In the genomic region with DNA sequence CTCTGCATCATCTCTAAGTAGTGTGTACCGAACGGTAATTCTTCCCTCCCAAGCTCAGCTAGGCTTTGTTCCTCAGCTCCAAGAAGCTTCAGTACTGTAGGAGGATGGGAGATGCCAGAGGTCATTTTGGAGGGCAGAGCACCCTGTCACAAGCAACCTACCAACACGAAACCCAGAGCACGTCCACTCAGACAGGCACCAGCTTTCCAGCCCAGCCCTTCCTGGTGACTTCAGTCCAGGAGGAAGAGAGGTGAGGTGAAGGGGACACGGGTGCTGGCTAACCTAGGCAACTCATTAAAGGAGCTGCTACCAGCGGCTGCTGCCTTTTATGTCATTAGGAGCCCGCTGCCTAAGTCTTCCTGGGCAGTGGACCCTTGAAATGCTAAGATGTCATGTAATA, we compare ENCODE assay signal across 13 mouse cellular contexts.
DNase-seq lines count a peak whose midpoint lies in the region; ATAC-seq and TF ChIP-seq lines count a peak whose summit lies in the region.
"Had no signal": no experiment of that assay in that cellular context is flagged by ENCODE, and none has a peak within 500 bp of the region (broad histone marks: within the 10 kb centered on the region; RNA-seq: fewer than 3 reads in every experiment).

No protein-coding gene starts in this region.

- no peak for TF ChIP-seq POLR2A in lung, adult 2 months (IDR thresholded peaks at IDR 0.05; ENCODE audit: borderline replicate concordance, extremely low read depth, low read depth, low read length)

- no peak overlapping the region for H3K4me3 ChIP-seq in embryonic facial prominence, embryonic 15.5 days (replicated peaks)
- no peak overlapping the region for H3K4me3 ChIP-seq in embryonic facial prominence, embryonic 10.5 days
- no peak overlapping the region for H3K4me3 ChIP-seq in hindbrain, embryonic 12.5 days
- no peak overlapping the region for H3K4me3 ChIP-seq in hindbrain, embryonic 11.5 days (ENCODE audit: low read depth, low read length)
- H3K4me3 ChIP-seq in lung, embryonic 16.5 days (ENCODE audit: low read length) = no peak overlapping the region
- no peak overlapping the region for H3K4me3 ChIP-seq in lung, adult 2 months (replicated peaks; ENCODE audit: extremely low read depth, low read depth, low read length)
- H3K4me3 ChIP-seq in neural tube, embryonic 15.5 days (replicated peaks) = no peak overlapping the region

- peak overlapping the region; percentile 39; the same call in 1 of the 2 replicates for H3K27ac ChIP-seq in embryonic facial prominence, embryonic 15.5 days (replicated peaks)
- no peak overlapping the region for H3K27ac ChIP-seq in embryonic facial prominence, embryonic 10.5 days (replicated peaks)
- H3K27ac ChIP-seq in hindbrain, embryonic 12.5 days = peak overlapping the region; percentile 48; the same call in 1 of the 2 replicates
- no peak overlapping the region for H3K27ac ChIP-seq in hindbrain, embryonic 11.5 days (ENCODE audit: low read depth, low read length)
- H3K27ac ChIP-seq in lung, embryonic 16.5 days (ENCODE audit: low read length) = peak overlapping the region; percentile 82
- H3K27ac ChIP-seq in neural tube, embryonic 15.5 days (replicated peaks) = peak overlapping the region; percentile 58; the same call in 1 of the 2 replicates

- ATAC-seq in embryonic facial prominence, embryonic 15.5 days (ENCODE audit: insufficient number of reproducible peaks, low FRiP score, low TSS enrichment, low read depth) = no peak
- ATAC-seq in hindbrain, embryonic 12.5 days (ENCODE audit: low FRiP score) = no peak
- ATAC-seq in hindbrain, embryonic 11.5 days (ENCODE audit: low FRiP score) = no peak
- peak; percentile 45 for ATAC-seq in lung, embryonic 16.5 days (ENCODE audit: low read depth)
- no peak for ATAC-seq in neural tube, embryonic 15.5 days (ENCODE audit: low FRiP score)

- 53% methylated on average over 7 of the region's 7 CpGs for WGBS in embryonic facial prominence, embryonic 15.5 days
- WGBS in embryonic facial prominence, embryonic 10.5 days = 52% methylated on average over 7 of the region's 7 CpGs
- 43% methylated on average over 7 of the region's 7 CpGs for whole genome bisulfite sequencing in hindbrain, embryonic 12.5 days
- 44% methylated on average over 7 of the region's 7 CpGs for WGBS in hindbrain, embryonic 11.5 days
- WGBS in lung, embryonic 16.5 days = 56% methylated on average over 7 of the region's 7 CpGs
- WGBS in lung, adult 2 months = 50% methylated on average over 7 of the region's 7 CpGs
- WGBS in neural tube, embryonic 15.5 days = 15% methylated on average over 7 of the region's 7 CpGs

- H3K9me3 ChIP-seq in embryonic facial prominence, embryonic 15.5 days (replicated peaks) = no peaks in the 10 kb centered on the region
- H3K9me3 ChIP-seq in embryonic facial prominence, embryonic 10.5 days = no peaks in the 10 kb centered on the region
- H3K9me3 ChIP-seq in hindbrain, embryonic 12.5 days (replicated peaks) = no peaks in the 10 kb centered on the region
- no peaks in the 10 kb centered on the region for H3K9me3 ChIP-seq in hindbrain, embryonic 11.5 days (ENCODE audit: control insufficient read depth, low read length)
- H3K9me3 ChIP-seq in lung, embryonic 16.5 days (ENCODE audit: control insufficient read depth, low read length) = no peaks in the 10 kb centered on the region
- H3K9me3 ChIP-seq in neural tube, embryonic 15.5 days (replicated peaks) = no peaks in the 10 kb centered on the region

- H3K4me2 ChIP-seq in embryonic facial prominence, embryonic 15.5 days (replicated peaks) = no peak overlapping the region
- H3K4me2 ChIP-seq in hindbrain, embryonic 12.5 days (replicated peaks) = no peak overlapping the region
- no peak overlapping the region for H3K4me2 ChIP-seq in hindbrain, embryonic 11.5 days (replicated peaks; ENCODE audit: low read depth, low read length)
- no peak overlapping the region for H3K4me2 ChIP-seq in lung, embryonic 16.5 days (ENCODE audit: low read depth, low read length)
- H3K4me2 ChIP-seq in neural tube, embryonic 15.5 days = no peak overlapping the region

- peaks cover 25% of the 10 kb centered on the region for H3K36me3 ChIP-seq in embryonic facial prominence, embryonic 15.5 days
- peaks cover 45% of the 10 kb centered on the region for H3K36me3 ChIP-seq in embryonic facial prominence, embryonic 10.5 days (replicated peaks)
- H3K36me3 ChIP-seq in hindbrain, embryonic 12.5 days = peaks cover 20% of the 10 kb centered on the region
- H3K36me3 ChIP-seq in hindbrain, embryonic 11.5 days (ENCODE audit: control insufficient read depth, insufficient read depth, low read length) = no peaks in the 10 kb centered on the region
- peaks cover 9% of the 10 kb centered on the region for H3K36me3 ChIP-seq in lung, embryonic 16.5 days (ENCODE audit: control insufficient read depth, insufficient read depth, low read length)
- H3K36me3 ChIP-seq in neural tube, embryonic 15.5 days = peaks cover 12% of the 10 kb centered on the region

- H3K9ac ChIP-seq in embryonic facial prominence, embryonic 15.5 days = no peak overlapping the region
- H3K9ac ChIP-seq in hindbrain, embryonic 12.5 days = no peak overlapping the region
- no peak overlapping the region for H3K9ac ChIP-seq in hindbrain, embryonic 11.5 days (ENCODE audit: low read depth, low read length)
- no peak overlapping the region for H3K9ac ChIP-seq in lung, embryonic 16.5 days (ENCODE audit: low read length)
- no peak overlapping the region for H3K9ac ChIP-seq in neural tube, embryonic 15.5 days (replicated peaks)

- intact Hi-C loops in left cerebral cortex, postnatal 14 days (cut with DNase I) = no loop called here

- no peak for DNase-seq in embryonic facial prominence, embryonic 10.5 days (ENCODE audit: low spot score)
- no peak for DNase-seq in hindbrain, embryonic 11.5 days (ENCODE audit: low spot score)
- no peak for DNase-seq in lung, adult 2 months
- DNase-seq in left cerebral cortex, postnatal 14 days (ENCODE audit: low spot score in 2 of 2) = no peak
- DNase-seq: adrenal gland, postnatal 25 days; cerebellum, adult 11-12 months; heart, postnatal 4 days; retina, postnatal 1 day; thymus, adult 18-20 months had no signal

- H3K4me1 ChIP-seq in embryonic facial prominence, embryonic 15.5 days = peaks cover 11% of the 10 kb centered on the region
- peaks cover 28% of the 10 kb centered on the region for H3K4me1 ChIP-seq in embryonic facial prominence, embryonic 10.5 days
- peaks cover 16% of the 10 kb centered on the region for H3K4me1 ChIP-seq in hindbrain, embryonic 12.5 days
- no peaks in the 10 kb centered on the region; the same call in 1 of the 2 replicates for H3K4me1 ChIP-seq in hindbrain, embryonic 11.5 days (replicated peaks; ENCODE audit: control insufficient read depth, insufficient read depth, low read length)
- peaks cover 15% of the 10 kb centered on the region for H3K4me1 ChIP-seq in lung, embryonic 16.5 days (replicated peaks; ENCODE audit: control insufficient read depth, insufficient read depth, low read length)
- H3K4me1 ChIP-seq in lung, adult 2 months (ENCODE audit: control insufficient read depth, insufficient read depth, low read length) = peaks cover 4% of the 10 kb centered on the region; the same call in 1 of the 2 replicates
- H3K4me1 ChIP-seq in neural tube, embryonic 15.5 days = peaks cover 9% of the 10 kb centered on the region

- no peaks in the 10 kb centered on the region for H3K27me3 ChIP-seq in embryonic facial prominence, embryonic 15.5 days
- no peaks in the 10 kb centered on the region for H3K27me3 ChIP-seq in embryonic facial prominence, embryonic 10.5 days (replicated peaks; ENCODE audit: low read depth, poor library complexity, severe bottlenecking)
- no peaks in the 10 kb centered on the region for H3K27me3 ChIP-seq in hindbrain, embryonic 12.5 days
- H3K27me3 ChIP-seq in hindbrain, embryonic 11.5 days (ENCODE audit: control insufficient read depth, insufficient read depth, low read length) = no peaks in the 10 kb centered on the region
- no peaks in the 10 kb centered on the region for H3K27me3 ChIP-seq in lung, embryonic 16.5 days (ENCODE audit: control insufficient read depth, insufficient read depth, low read depth, low read length)
- no peaks in the 10 kb centered on the region for H3K27me3 ChIP-seq in neural tube, embryonic 15.5 days (replicated peaks)

- no peak for TF ChIP-seq CTCF in lung, adult 2 months (IDR thresholded peaks at IDR 0.05; ENCODE audit: insufficient read depth, low read length)

Comparison
In these comparisons a context has a peak if more than half of its experiments do, and no peak if none do; other contexts are left out.
1. H3K27ac ChIP-seq: peak in embryonic facial prominence, embryonic 15.5 days (single experiment), hindbrain, embryonic 12.5 days (single experiment), lung, embryonic 16.5 days (single experiment) and neural tube, embryonic 15.5 days (single experiment); none in embryonic facial prominence, embryonic 10.5 days (single experiment) and hindbrain, embryonic 11.5 days (single experiment).